Mouse (Mus musculus): Measurements from ENCODE around the gene Nlgn1. TPM values are rescaled to one million over a fixed set of nuclear protein-coding genes. Genes with fewer than 3 reads are reported as not detected.
"Not testable (repeated sequence)": the region's sequence is repeated elsewhere in the genome, so short reads cannot be mapped to it uniquely, and the experiment has no call there.

The Nlgn1 gene
- polyA plus RNA-seq, 1 experiment = not detected

GRCm38 (mm10) chr3:25629198-25629597, 703.1 kb downstream of the Nlgn1 start:
- no peak for TF ChIP-seq POLR2A (IDR thresholded peaks at IDR 0.05; ENCODE audit: insufficient read depth, low read depth, low read length)
- no peak for TF ChIP-seq CTCF (IDR thresholded peaks at IDR 0.05; ENCODE audit: insufficient read depth, low read depth, low read length)
- H3K27ac ChIP-seq (ENCODE audit: insufficient read depth, low read depth, low read length) = no peak overlapping the region
- 77% methylated on average over 2 of the region's 2 CpGs for WGBS
- no peaks in the 10 kb centered on the region for H3K4me1 ChIP-seq (ENCODE audit: control insufficient read depth, insufficient read depth, low read length)
- no peak overlapping the region for H3K4me3 ChIP-seq (ENCODE audit: insufficient read depth, low read depth, low read length)

GRCm38 (mm10) chr3:25606597-25606996, 725.7 kb downstream of the Nlgn1 start:
- TF ChIP-seq CTCF (IDR thresholded peaks at IDR 0.05; ENCODE audit: insufficient read depth, low read depth, low read length) (no peak), POLR2A (IDR thresholded peaks at IDR 0.05; ENCODE audit: insufficient read depth, low read depth, low read length) (no peak)
- WGBS = 67% methylated on average over 1 of the region's 1 CpGs

GRCm38 (mm10) chr3:25597513-25597912, 734.7 kb downstream of the Nlgn1 start:
- 61% methylated on average over 5 of the region's 5 CpGs for WGBS
- no peak for TF ChIP-seq CTCF (IDR thresholded peaks at IDR 0.05; ENCODE audit: insufficient read depth, low read depth, low read length)
- no peak for TF ChIP-seq POLR2A (IDR thresholded peaks at IDR 0.05; ENCODE audit: insufficient read depth, low read depth, low read length)
- no peak overlapping the region for H3K27ac ChIP-seq (ENCODE audit: insufficient read depth, low read depth, low read length)
- no peak overlapping the region for H3K4me3 ChIP-seq (ENCODE audit: insufficient read depth, low read depth, low read length)
- no peaks in the 10 kb centered on the region for H3K4me1 ChIP-seq (ENCODE audit: control insufficient read depth, insufficient read depth, low read length)

More at GRCm38 (mm10) chr3:25606597-25606996, 725.7 kb downstream of the Nlgn1 start:
- H3K4me3 ChIP-seq (ENCODE audit: insufficient read depth, low read depth, low read length) = no peak overlapping the region
- no peak overlapping the region for H3K27ac ChIP-seq (ENCODE audit: insufficient read depth, low read depth, low read length)
- H3K4me1 ChIP-seq (ENCODE audit: control insufficient read depth, insufficient read depth, low read length) = no peaks in the 10 kb centered on the region

- H3K27ac ChIP-seq (ENCODE audit: insufficient read depth, low read depth, low read length) = no peak overlapping the region
- no peak overlapping the region for H3K4me3 ChIP-seq (ENCODE audit: insufficient read depth, low read depth, low read length)
- no peak for TF ChIP-seq POLR2A (IDR thresholded peaks at IDR 0.05; ENCODE audit: insufficient read depth, low read depth, low read length)
- TF ChIP-seq CTCF (IDR thresholded peaks at IDR 0.05; ENCODE audit: insufficient read depth, low read depth, low read length) = no peak
- 59% methylated on average over 5 of the region's 5 CpGs for WGBS
- H3K4me1 ChIP-seq (ENCODE audit: control insufficient read depth, insufficient read depth, low read length) = no peaks in the 10 kb centered on the region
Observed at GRCm38 (mm10) chr3:25575526-25575925, 756.7 kb downstream of the Nlgn1 start.

GRCm38 (mm10) chr3:25574840-25575239, 757.4 kb downstream of the Nlgn1 start:
- no peak for TF ChIP-seq CTCF (IDR thresholded peaks at IDR 0.05; ENCODE audit: insufficient read depth, low read depth, low read length)
- no peak for TF ChIP-seq POLR2A (IDR thresholded peaks at IDR 0.05; ENCODE audit: insufficient read depth, low read depth, low read length)
- WGBS = 89% methylated on average over 3 of the region's 3 CpGs
- Histone ChIP-seq H3K4me1 (ENCODE audit: control insufficient read depth, insufficient read depth, low read length) (no peaks in the 10 kb centered on the region), H3K4me3 (ENCODE audit: insufficient read depth, low read depth, low read length) (no peak overlapping the region), H3K27ac (ENCODE audit: insufficient read depth, low read depth, low read length) (no peak overlapping the region)

GRCm38 (mm10) chr3:25558513-25558912, 773.7 kb downstream of the Nlgn1 start:
- not testable (repeated sequence) for H3K27ac ChIP-seq (ENCODE audit: insufficient read depth, low read depth, low read length); H3K4me3 ChIP-seq (ENCODE audit: insufficient read depth, low read depth, low read length); H3K4me1 ChIP-seq (ENCODE audit: control insufficient read depth, insufficient read depth, low read length)
- 100% methylated on average over 1 of the region's 1 CpGs for WGBS

- H3K4me1 ChIP-seq (ENCODE audit: control insufficient read depth, insufficient read depth, low read length); H3K4me3 ChIP-seq (ENCODE audit: insufficient read depth, low read depth, low read length); H3K27ac ChIP-seq (ENCODE audit: insufficient read depth, low read depth, low read length): not testable (repeated sequence)
- whole genome bisulfite sequencing = 64% methylated on average over 7 of the region's 7 CpGs
Observed at GRCm38 (mm10) chr3:25549097-25549496, 783.2 kb downstream of the Nlgn1 start.

- not testable (repeated sequence) for H3K4me3 ChIP-seq (ENCODE audit: insufficient read depth, low read depth, low read length); H3K27ac ChIP-seq (ENCODE audit: insufficient read depth, low read depth, low read length); H3K4me1 ChIP-seq (ENCODE audit: control insufficient read depth, insufficient read depth, low read length)
- WGBS = 87% methylated on average over 2 of the region's 3 CpGs
Observed at GRCm38 (mm10) chr3:25524236-25524635, 808.0 kb downstream of the Nlgn1 start.

- no peak for TF ChIP-seq CTCF (IDR thresholded peaks at IDR 0.05; ENCODE audit: insufficient read depth, low read depth, low read length)
- no peak for TF ChIP-seq POLR2A (IDR thresholded peaks at IDR 0.05; ENCODE audit: insufficient read depth, low read depth, low read length)
- no peak overlapping the region for H3K4me3 ChIP-seq (ENCODE audit: insufficient read depth, low read depth, low read length)
- H3K4me1 ChIP-seq (ENCODE audit: control insufficient read depth, insufficient read depth, low read length) = no peaks in the 10 kb centered on the region
- H3K27ac ChIP-seq (ENCODE audit: insufficient read depth, low read depth, low read length) = no peak overlapping the region
- 84% methylated on average over 2 of the region's 2 CpGs for WGBS
Observed at GRCm38 (mm10) chr3:25463051-25463450, 869.2 kb downstream of the Nlgn1 start.

GRCm38 (mm10) chr3:25456250-25456860, 875.9 kb downstream of the Nlgn1 start:
- no peak overlapping the region for H3K27ac ChIP-seq (ENCODE audit: insufficient read depth, low read depth, low read length)
- 28% methylated on average over 8 of the region's 8 CpGs for WGBS

More at GRCm38 (mm10) chr3:25456250-25456860, 875.9 kb downstream of the Nlgn1 start:
- TF ChIP-seq CTCF (IDR thresholded peaks at IDR 0.05; ENCODE audit: insufficient read depth, low read depth, low read length) = no peak
- no peak for TF ChIP-seq POLR2A (IDR thresholded peaks at IDR 0.05; ENCODE audit: insufficient read depth, low read depth, low read length)
- Histone ChIP-seq H3K4me3 (ENCODE audit: insufficient read depth, low read depth, low read length) (no peak overlapping the region), H3K4me1 (ENCODE audit: control insufficient read depth, insufficient read depth, low read length) (no peaks in the 10 kb centered on the region)
